Mouse (Mus musculus) spleen, adult 2 months (tissue): Measurements from ENCODE around the gene Dab2ip. TPM values are rescaled to one million over a fixed set of nuclear protein-coding genes. Genes with fewer than 3 reads are reported as not detected.

Experiments
- DNase-seq, 2 experiments: peaks; one replicate each; pipeline versions ENCODE4 v3.0.0 to v3.0.0-alpha.2; 2012 to 2021; ENCODE audit warnings: low spot score in 2 of 2, low read depth in 1 of 2
- H3K27ac ChIP-seq: fragments of 200-500 bp; 2 replicates; pipeline ENCODE4 v1.5.1; 2012; ENCODE audit warnings: low read length, inconsistent platforms; ENCODE audit not compliant: insufficient read depth
- H3K27me3 ChIP-seq: fragments of 200-500 bp; 2 replicates; pipeline ENCODE4 v1.6.1; 2012; ENCODE audit warnings: mild to moderate bottlenecking, moderate library complexity, low read length, inconsistent platforms; ENCODE audit not compliant: control insufficient read depth, insufficient read depth
- H3K36me3 ChIP-seq: fragments of 200-500 bp; 2 replicates; pipeline ENCODE4 v1.6.1; 2012; ENCODE audit warnings: mild to moderate bottlenecking, low read length, inconsistent platforms; ENCODE audit not compliant: control insufficient read depth, insufficient read depth
- H3K4me1 ChIP-seq: fragments of 200-500 bp; 2 replicates; pipeline ENCODE4 v1.6.1; 2011; ENCODE audit warnings: inconsistent platforms; ENCODE audit not compliant: control insufficient read depth, insufficient read depth, insufficient read length
- H3K4me3 ChIP-seq: fragments of 200-500 bp; 2 replicates; pipeline ENCODE4 v1.5.1; 2011; ENCODE audit warnings: mild to moderate bottlenecking, inconsistent platforms; ENCODE audit not compliant: insufficient read depth, insufficient read length; ENCODE audit errors: extremely low read depth
- CTCF ChIP-seq: fragments of 200-500 bp; IDR thresholded peaks from 2 replicates; pipeline ENCODE4 v1.5.1; 2011; ENCODE audit warnings: mild to moderate bottlenecking, inconsistent platforms; ENCODE audit not compliant: insufficient read depth, insufficient read length, insufficient replicate concordance; ENCODE audit errors: extremely low read depth
- POLR2A ChIP-seq: fragments of 200-500 bp; IDR thresholded peaks from 2 replicates; pipeline ENCODE4 v1.6.1; 2011; ENCODE audit warnings: low read depth, low read length, inconsistent platforms
- WGBS: fragments of 180-500 bp; shearing (Covaris S2); methylation state at CpG from one replicate; pipeline ENCODE4 v1.1.7; 2018; 5-methylcytosine and 5-hydroxymethylcytosine counted together
- polyA plus RNA-seq: library from polyadenylated mRNA; depleted of rRNA; stranded (reverse); fragments of >200 nt; gene quantifications from 2 replicates; pipeline ENCODE4 v1.2.3, GENCODE M21; 2012

Dab2ip gene
- polyA plus RNA-seq, 1 experiment: 21.0 TPM

DNA sequence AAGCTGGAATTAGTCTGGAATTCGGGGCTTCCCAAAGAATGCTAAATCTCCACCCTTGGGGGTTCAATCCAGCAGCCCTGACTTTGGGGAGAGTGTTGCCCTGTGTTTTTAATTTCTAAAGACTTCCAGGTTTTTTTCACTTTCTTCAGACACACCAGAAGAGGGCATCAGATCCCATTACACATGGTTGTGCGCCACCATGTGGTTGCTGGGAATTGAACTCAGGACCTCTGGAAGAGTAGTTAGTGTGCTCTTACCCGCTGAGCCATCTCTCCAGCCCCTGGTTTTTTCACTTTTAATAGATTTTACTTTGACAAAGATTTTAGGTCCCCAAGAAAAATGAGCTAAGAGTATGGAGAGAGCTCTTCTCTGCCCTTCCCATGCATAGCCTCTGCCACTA is 43.6 kb downstream of the Dab2ip start:
- H3K27ac ChIP-seq: no peak overlapping the region
- H3K4me3 ChIP-seq: no peak overlapping the region
- WGBS: 83% methylated on average over 3 of the region's 3 CpGs
- DNase-seq: no peak
- no peaks in the 10 kb centered on the region for H3K4me1 ChIP-seq
- H3K27me3 ChIP-seq: no peaks in the 10 kb centered on the region
- H3K36me3 ChIP-seq: no peaks in the 10 kb centered on the region
- TF ChIP-seq POLR2A (no peak), CTCF (no peak)

DNA sequence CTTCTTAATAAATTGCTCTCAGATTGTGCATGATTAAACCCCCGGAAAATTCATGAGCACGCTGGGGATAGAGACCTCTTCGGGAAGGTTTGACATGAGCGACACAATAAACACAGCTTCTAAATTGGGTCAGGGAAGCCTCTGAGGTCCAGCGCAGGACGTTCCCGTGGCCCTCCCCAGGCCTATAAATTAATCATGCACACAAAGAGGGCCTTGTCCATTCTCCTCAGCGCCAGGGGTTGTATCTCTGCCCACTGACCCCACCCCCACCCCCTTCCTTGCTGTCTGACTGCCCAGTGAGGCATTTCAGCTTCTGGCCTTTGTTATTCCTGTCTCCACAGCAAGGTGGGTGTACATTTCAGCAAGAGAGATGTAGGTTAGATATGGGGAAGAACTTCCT is 49.4 kb downstream of the Dab2ip start:
- Histone ChIP-seq H3K27ac (no peak overlapping the region), H3K36me3 (no peaks in the 10 kb centered on the region), H3K27me3 (no peaks in the 10 kb centered on the region), H3K4me3 (no peak overlapping the region), H3K4me1 (no peaks in the 10 kb centered on the region)
- WGBS: 87% methylated on average over 8 of the region's 8 CpGs
- TF ChIP-seq POLR2A: no peak
- no peak for TF ChIP-seq CTCF
- DNase-seq: no peak

DNA sequence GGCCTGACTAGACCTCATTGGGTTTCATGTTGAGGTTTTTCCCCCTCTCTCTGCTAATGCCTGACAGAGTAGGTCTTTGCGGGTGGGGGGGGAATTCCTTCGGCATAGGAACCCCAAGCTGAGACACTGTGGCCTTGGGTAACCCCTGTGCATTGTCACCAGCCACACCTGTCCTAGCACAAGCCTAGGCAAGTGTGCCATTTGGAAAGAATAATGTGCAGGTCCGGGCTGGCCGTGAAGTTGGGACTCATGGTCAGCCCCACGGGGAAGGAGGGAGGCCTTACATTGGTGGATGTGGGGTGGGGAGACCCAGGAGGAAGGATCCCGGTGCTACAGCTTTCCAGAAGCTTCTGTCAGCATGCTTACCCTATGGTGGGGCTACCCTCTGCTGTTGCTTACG is 50.8 kb downstream of the Dab2ip start:
- DNase-seq: no peak
- H3K27ac ChIP-seq: no peak overlapping the region
- H3K27me3 ChIP-seq: no peaks in the 10 kb centered on the region
- H3K36me3 ChIP-seq: no peaks in the 10 kb centered on the region
- no peaks in the 10 kb centered on the region for H3K4me1 ChIP-seq
- H3K4me3 ChIP-seq: no peak overlapping the region
- WGBS: 86% methylated on average over 7 of the region's 7 CpGs
- TF ChIP-seq POLR2A: no peak

DNA sequence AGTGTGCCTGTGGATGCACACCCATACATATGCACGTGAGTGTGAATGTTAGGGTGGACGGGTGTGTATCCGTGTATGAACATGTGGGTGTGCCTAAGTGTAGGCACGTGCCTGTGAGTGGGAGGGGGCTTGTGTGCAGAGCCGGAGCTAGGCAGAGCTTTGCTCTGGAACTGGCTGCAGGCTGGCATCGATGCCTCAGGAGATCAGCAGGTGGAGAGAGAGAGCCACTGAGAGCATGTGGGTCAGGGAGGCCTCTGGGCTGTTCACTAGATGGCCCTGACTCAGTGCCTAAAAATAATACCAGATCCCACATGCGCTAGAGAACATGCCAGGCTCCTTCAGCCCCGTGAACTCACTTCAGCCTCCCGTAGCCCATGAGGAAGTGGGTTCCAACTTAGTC is 51.3 kb downstream of the Dab2ip start:
- H3K36me3 ChIP-seq: no peaks in the 10 kb centered on the region
- H3K4me1 ChIP-seq: peaks cover 3% of the 10 kb centered on the region; the same call in 1 of the 2 replicates
- H3K4me3 ChIP-seq: no peak overlapping the region
- no peaks in the 10 kb centered on the region for H3K27me3 ChIP-seq
- 27% methylated on average over 9 of the region's 9 CpGs for WGBS
- H3K27ac ChIP-seq: no peak overlapping the region
- no peak for DNase-seq
- TF ChIP-seq POLR2A: no peak
- TF ChIP-seq CTCF: no peak

DNA sequence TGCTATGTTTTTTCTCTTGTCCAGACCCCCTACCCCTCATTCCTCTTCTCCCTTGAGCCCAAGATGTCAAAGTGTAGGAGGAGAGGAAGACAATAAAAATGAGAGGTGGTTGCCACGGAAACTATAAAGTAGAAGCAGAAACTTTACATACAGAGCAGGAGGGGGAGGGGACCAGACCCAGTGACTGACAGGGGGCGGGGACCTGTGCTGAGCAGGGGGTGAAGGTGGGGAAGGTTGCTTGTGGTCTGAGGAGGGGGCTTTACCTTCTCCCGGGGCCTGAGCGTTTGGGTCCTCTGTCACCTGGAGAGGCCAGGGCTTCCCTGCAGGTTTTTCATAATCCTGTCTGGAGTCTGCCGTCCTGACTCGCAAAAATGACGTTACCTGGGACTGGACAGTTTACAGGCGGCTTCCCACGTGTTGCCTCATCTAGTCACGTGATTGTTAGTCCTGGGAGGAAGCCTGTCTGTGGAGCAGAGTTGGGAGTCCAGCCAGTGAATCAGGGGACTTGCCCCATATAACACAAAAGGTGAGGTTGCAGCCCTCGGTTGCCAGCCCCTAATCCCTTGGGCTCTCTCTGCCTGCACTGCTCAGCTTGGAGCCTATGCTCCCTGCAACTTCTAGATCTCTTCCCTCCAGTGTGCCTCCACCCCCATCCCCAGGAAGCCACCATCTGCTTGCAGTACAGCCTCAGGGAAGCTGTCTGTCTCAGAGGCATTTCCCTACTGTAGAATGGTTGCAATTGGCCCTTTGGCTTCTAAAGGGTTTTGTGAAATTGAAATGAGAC is 52.3 kb downstream of the Dab2ip start:
- H3K4me3 ChIP-seq: no peak overlapping the region
- no peaks in the 10 kb centered on the region for H3K36me3 ChIP-seq
- no peak for TF ChIP-seq CTCF
- no peak for TF ChIP-seq POLR2A
- WGBS: 63% methylated on average over 11 of the region's 11 CpGs
- H3K4me1 ChIP-seq: peaks cover 12% of the 10 kb centered on the region; the same call in 1 of the 2 replicates
- DNase-seq: no peak
- H3K27ac ChIP-seq: no peak overlapping the region
- H3K27me3 ChIP-seq: no peaks in the 10 kb centered on the region

DNA sequence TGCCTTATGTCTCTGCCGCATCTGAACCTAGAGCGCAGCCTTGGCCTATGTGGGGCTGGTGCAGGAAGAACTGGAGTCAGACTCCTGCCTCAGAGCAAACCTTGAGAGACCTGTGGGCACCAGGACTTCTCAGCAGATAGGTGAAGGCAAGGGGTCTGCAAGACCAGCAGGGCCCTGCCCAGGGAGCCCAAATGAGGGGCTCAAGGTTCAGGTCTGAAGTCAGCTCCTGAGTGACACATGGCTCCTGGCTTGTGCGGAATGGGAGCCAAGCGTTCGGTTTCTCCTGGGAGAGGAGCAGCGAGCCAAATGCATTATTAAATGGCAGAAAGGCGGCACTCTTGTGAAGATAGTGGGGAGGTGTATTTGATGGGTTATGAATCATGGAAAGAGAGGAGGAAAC is 52.9 kb downstream of the Dab2ip start:
- peaks cover 18% of the 10 kb centered on the region; the same call in 1 of the 2 replicates for H3K4me1 ChIP-seq
- H3K4me3 ChIP-seq: no peak overlapping the region
- H3K27ac ChIP-seq: no peak overlapping the region
- DNase-seq: no peak
- 92% methylated on average over 7 of the region's 7 CpGs for WGBS
- H3K27me3 ChIP-seq: no peaks in the 10 kb centered on the region
- H3K36me3 ChIP-seq: no peaks in the 10 kb centered on the region
- TF ChIP-seq CTCF (no peak), POLR2A (no peak)

DNA sequence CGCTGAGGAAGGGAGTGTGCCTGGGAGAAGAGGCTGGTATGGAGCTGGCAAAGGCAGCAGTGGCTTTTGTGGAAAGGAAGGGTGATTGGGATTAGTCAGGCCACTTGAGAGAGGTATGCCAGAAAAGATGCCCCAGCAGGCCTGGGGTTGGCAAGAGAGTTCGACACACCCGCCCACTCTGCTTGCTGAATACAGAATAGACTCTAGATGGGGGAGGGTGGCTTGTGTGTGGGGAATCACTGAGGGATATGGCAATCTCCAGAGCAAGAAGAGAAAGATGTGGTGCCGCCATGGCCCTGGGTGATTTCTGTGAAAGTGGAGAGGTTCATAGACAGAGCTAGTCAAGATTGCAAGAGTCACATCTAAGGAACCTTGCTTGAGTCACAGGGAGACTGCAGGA is 53.6 kb downstream of the Dab2ip start:
- no peak for TF ChIP-seq CTCF
- TF ChIP-seq POLR2A: no peak
- H3K4me3 ChIP-seq: no peak overlapping the region
- H3K27ac ChIP-seq: no peak overlapping the region
- no peaks in the 10 kb centered on the region for H3K27me3 ChIP-seq
- peaks cover 18% of the 10 kb centered on the region; the same call in 1 of the 2 replicates for H3K4me1 ChIP-seq
- H3K36me3 ChIP-seq: no peaks in the 10 kb centered on the region
- 94% methylated on average over 4 of the region's 4 CpGs for WGBS
- DNase-seq: no peak
